Mouse (Mus musculus) kidney, embryonic 16.5 days (tissue): Measurements from ENCODE around the gene Gm10273. TPM values are rescaled to one million over a fixed set of nuclear protein-coding genes. Genes with fewer than 3 reads are reported as not detected.
"Not testable (repeated sequence)": the region's sequence is repeated elsewhere in the genome, so short reads cannot be mapped to it uniquely, and the experiment has no call there.

Source experiments
- ATAC-seq: fragments of 200-750 bp; cut with Nextera tagmentation; 2 replicates; pipeline ENCODE4 v1.8.0; 2017; ENCODE audit warnings: moderate TSS enrichment; ENCODE audit not compliant: low FRiP score, low TSS enrichment
- H3K27ac ChIP-seq: fragments of 300-500 bp; sonication (generic); 2 replicates; pipeline ENCODE4 v1.5.1; 2014; ENCODE audit warnings: low read length
- H3K27me3 ChIP-seq: fragments of 300-500 bp; sonication (generic); 2 replicates; pipeline ENCODE4 v1.6.1; 2014; ENCODE audit warnings: low read length, control low read depth, mixed read lengths; ENCODE audit not compliant: insufficient read depth
- H3K36me3 ChIP-seq: fragments of 300-500 bp; sonication (generic); 2 replicates; pipeline ENCODE4 v1.6.1; 2014; ENCODE audit warnings: low read length, control low read depth, mixed read lengths; ENCODE audit not compliant: insufficient read depth
- H3K4me1 ChIP-seq: fragments of 300-500 bp; sonication (generic); 2 replicates; pipeline ENCODE4 v1.6.1; 2014; ENCODE audit warnings: low read length, control low read depth, mixed read lengths; ENCODE audit not compliant: insufficient read depth
- H3K4me2 ChIP-seq: fragments of 300-500 bp; sonication (generic); replicated peaks from 2 replicates; pipeline ENCODE4 v1.6.1; 2014; ENCODE audit warnings: low read depth, low read length
- H3K4me3 ChIP-seq: fragments of 300-500 bp; sonication (generic); 2 replicates; pipeline ENCODE4 v1.5.1; 2014; ENCODE audit warnings: mild to moderate bottlenecking, low read length
- H3K9ac ChIP-seq: fragments of 300-500 bp; sonication (generic); replicated peaks from 2 replicates; pipeline ENCODE4 v1.6.1; 2014; ENCODE audit warnings: low read length
- H3K9me3 ChIP-seq: fragments of 300-500 bp; sonication (generic); 2 replicates; pipeline ENCODE4 v1.6.1; 2016; ENCODE audit warnings: low read length, control low read depth
- WGBS: fragments of 180-500 bp; shearing (Covaris S2); extraction: QIAGEN DNeasy Blood & Tissue Kit; methylation state at CpG from one replicate; pipeline ENCODE4 v1.1.7; 2014; 5-methylcytosine and 5-hydroxymethylcytosine counted together
- polyA plus RNA-seq: library from polyadenylated mRNA; unstranded; fragments of >200 nt; fragmentation: Nextera tagmentation; extraction: Ambion mirVana; gene quantifications from 2 replicates; pipeline ENCODE4 v1.2.1, GENCODE M21; 2015

Gm10273 gene
- polyA plus RNA-seq, 1 experiment from 2014 or later, result 8.4 TPM

GRCm38 (mm10) chr10:59365804-59366589, 29.4 kb upstream of the Gm10273 start:
- 82% methylated on average over 5 of the region's 5 CpGs for WGBS
- H3K9me3 ChIP-seq, result no peaks in the 10 kb centered on the region
- no peak overlapping the region for H3K4me2 ChIP-seq
- no peak for ATAC-seq
- H3K9ac ChIP-seq, result no peak overlapping the region
- peaks cover 56% of the 10 kb centered on the region for H3K36me3 ChIP-seq
- no peak overlapping the region for H3K4me3 ChIP-seq
- H3K27ac ChIP-seq, result no peak overlapping the region
- no peaks in the 10 kb centered on the region for H3K27me3 ChIP-seq
- no peaks in the 10 kb centered on the region for H3K4me1 ChIP-seq

- Histone ChIP-seq H3K4me3 (no peak overlapping the region), H3K36me3 (peaks cover 54% of the 10 kb centered on the region), H3K9me3 (no peaks in the 10 kb centered on the region), H3K4me1 (no peaks in the 10 kb centered on the region), H3K9ac (no peak overlapping the region), H3K27me3 (no peaks in the 10 kb centered on the region), H3K4me2 (no peak overlapping the region), H3K27ac (no peak overlapping the region)
- ATAC-seq, result no peak
- 95% methylated on average over 4 of the region's 4 CpGs for WGBS
Observed at GRCm38 (mm10) chr10:59366746-59367145, 28.7 kb upstream of the Gm10273 start.

DNA sequence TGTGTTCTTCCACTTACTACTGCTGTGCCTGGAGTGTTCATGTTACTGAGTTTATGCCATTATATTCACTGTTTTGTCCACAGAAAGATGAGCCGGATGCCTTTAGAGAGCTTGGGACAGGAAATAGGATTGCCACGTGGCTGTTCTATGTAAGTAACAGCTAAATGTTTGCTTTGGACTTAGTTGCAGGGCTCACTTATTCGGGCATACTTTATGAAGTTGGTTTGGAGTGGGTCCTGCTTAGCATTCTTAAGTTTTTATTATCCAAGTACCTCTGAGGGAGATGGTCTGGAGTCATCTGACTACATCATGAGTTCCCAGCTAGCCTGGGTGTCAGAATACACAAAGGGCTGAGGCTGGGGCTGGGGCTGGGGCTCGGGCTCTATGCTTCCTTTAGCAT, 28.2 kb upstream of the Gm10273 start:
- H3K27ac ChIP-seq, result no peak overlapping the region
- no peak for ATAC-seq
- WGBS, result 75% methylated on average over 4 of the region's 4 CpGs
- H3K4me3 ChIP-seq, result no peak overlapping the region
- H3K9ac ChIP-seq, result no peak overlapping the region
- no peaks in the 10 kb centered on the region for H3K9me3 ChIP-seq
- peaks cover 49% of the 10 kb centered on the region for H3K36me3 ChIP-seq
- no peaks in the 10 kb centered on the region for H3K4me1 ChIP-seq
- H3K4me2 ChIP-seq, result no peak overlapping the region
- H3K27me3 ChIP-seq, result no peaks in the 10 kb centered on the region

GRCm38 (mm10) chr10:59368729-59369128, 26.7 kb upstream of the Gm10273 start:
- H3K4me1 ChIP-seq, result no peaks in the 10 kb centered on the region
- H3K36me3 ChIP-seq, result peaks cover 50% of the 10 kb centered on the region
- H3K27me3 ChIP-seq, result no peaks in the 10 kb centered on the region
- H3K4me3 ChIP-seq, result no peak overlapping the region
- H3K9ac ChIP-seq, result no peak overlapping the region
- H3K9me3 ChIP-seq, result no peaks in the 10 kb centered on the region
- WGBS, result 87% methylated on average over 8 of the region's 8 CpGs
- no peak for ATAC-seq
- H3K27ac ChIP-seq, result no peak overlapping the region
- H3K4me2 ChIP-seq, result no peak overlapping the region

GRCm38 (mm10) chr10:59369426-59369825, 26.0 kb upstream of the Gm10273 start:
- no peaks in the 10 kb centered on the region for H3K9me3 ChIP-seq
- no peak for ATAC-seq
- H3K4me2 ChIP-seq, result no peak overlapping the region
- H3K27ac ChIP-seq, result no peak overlapping the region
- H3K36me3 ChIP-seq, result peaks cover 54% of the 10 kb centered on the region
- no peak overlapping the region for H3K4me3 ChIP-seq
- H3K9ac ChIP-seq, result no peak overlapping the region
- WGBS, result 91% methylated on average over 9 of the region's 9 CpGs
- no peaks in the 10 kb centered on the region for H3K4me1 ChIP-seq
- no peaks in the 10 kb centered on the region for H3K27me3 ChIP-seq

DNA sequence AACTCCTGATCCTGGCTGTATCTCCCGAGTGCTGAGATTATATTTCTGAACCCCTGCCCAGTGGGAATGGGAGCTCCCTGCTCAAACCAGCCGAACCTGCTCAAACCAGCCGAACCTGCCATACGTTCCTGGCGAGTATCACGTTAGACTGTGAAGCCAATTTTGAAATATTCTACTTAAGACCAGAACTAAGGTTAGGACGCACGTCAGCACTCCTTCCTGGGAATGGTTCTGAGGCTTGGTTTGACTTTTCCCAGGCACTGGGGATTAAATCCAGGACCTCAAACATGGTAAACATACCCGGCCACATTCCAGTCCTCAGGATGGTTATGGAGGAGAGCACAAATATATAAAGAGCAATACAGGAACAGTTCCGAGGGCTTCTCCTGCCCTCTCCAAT, 17.5 kb upstream of the Gm10273 start:
- Histone ChIP-seq H3K27me3 (no peaks in the 10 kb centered on the region), H3K4me3 (no peak overlapping the region), H3K27ac (no peak overlapping the region), H3K4me1 (no peaks in the 10 kb centered on the region), H3K9ac (no peak overlapping the region), H3K9me3 (no peaks in the 10 kb centered on the region; the same call in 1 of the 2 replicates), H3K36me3 (peaks cover 13% of the 10 kb centered on the region), H3K4me2 (no peak overlapping the region)
- 85% methylated on average over 10 of the region's 10 CpGs for WGBS
- no peak for ATAC-seq

DNA sequence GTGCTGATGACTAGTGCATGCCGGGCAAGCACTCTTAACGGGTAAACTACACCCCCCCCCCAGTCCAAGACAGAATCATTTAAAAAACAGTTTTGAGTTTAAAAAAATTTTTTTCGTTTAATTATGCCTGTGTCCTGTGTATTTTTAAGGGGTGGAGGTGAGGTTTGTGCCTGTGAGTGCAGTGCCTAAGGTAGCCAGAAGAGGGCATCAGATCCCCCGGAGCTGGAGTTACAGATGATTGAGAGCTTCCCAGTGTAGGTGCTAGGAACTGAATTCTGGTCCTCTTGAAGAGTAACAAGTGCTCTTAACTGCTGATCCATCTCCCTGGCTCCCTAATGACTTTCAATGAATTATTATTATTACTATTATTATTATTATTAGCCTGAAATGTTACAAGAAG, 16.7 kb upstream of the Gm10273 start:
- Histone ChIP-seq H3K36me3 (peaks cover 7% of the 10 kb centered on the region), H3K27me3 (no peaks in the 10 kb centered on the region), H3K4me3 (no peak overlapping the region), H3K9me3 (no peaks in the 10 kb centered on the region; the same call in 1 of the 2 replicates), H3K27ac (no peak overlapping the region), H3K4me2 (no peak overlapping the region), H3K9ac (no peak overlapping the region), H3K4me1 (no peaks in the 10 kb centered on the region)
- ATAC-seq, result no peak
- 91% methylated on average over 4 of the region's 4 CpGs for WGBS

DNA sequence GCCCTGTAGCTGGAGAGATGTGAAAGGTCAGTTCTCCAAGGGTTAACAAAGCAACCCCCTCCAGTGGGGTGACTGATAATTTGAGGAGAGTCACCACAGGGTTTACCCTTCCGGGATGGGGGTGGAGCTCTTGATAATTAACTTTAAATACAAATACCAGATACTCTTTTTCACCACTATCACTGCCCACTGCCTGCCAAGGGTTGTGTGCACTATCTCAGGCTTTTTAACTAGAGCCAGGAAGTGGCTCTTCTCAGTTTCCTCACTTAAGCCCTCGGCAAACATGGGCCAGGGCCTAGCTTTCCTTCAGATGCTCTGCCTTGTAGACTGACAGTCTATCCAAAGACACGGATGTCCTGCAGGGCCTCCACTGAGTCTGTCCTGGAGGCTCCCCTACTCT, 15.5 kb upstream of the Gm10273 start:
- WGBS, result 49% methylated on average over 3 of the region's 3 CpGs
- no peak for ATAC-seq
- no peaks in the 10 kb centered on the region for H3K27me3 ChIP-seq
- H3K27ac ChIP-seq, result no peak overlapping the region
- H3K9me3 ChIP-seq, result no peaks in the 10 kb centered on the region; the same call in 1 of the 2 replicates
- H3K4me2 ChIP-seq, result no peak overlapping the region
- H3K4me1 ChIP-seq, result no peaks in the 10 kb centered on the region
- no peak overlapping the region for H3K9ac ChIP-seq
- no peak overlapping the region for H3K4me3 ChIP-seq
- H3K36me3 ChIP-seq, result no peaks in the 10 kb centered on the region

DNA sequence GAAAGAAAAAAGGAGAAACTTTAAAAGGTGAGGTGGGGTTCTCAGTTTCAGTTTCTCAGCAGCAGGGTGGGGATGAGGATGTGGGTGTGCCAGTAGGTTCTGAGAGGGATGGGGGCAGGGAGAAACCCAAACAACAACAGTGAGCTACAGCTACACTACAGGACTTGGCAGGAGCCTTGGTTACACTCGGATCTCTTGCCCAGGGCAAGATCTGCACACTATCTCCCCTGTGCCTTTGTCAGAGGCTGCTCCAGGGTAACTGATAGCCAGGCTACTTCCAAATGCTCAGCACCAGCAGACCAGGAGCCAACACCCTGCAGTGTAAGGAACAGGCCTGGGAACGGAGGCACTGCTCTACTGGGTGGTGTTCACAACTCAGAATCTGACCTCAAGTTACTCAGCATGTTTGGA, 15.0 kb upstream of the Gm10273 start:
- Histone ChIP-seq H3K36me3 (no peaks in the 10 kb centered on the region), H3K27me3 (no peaks in the 10 kb centered on the region), H3K4me1 (no peaks in the 10 kb centered on the region), H3K4me2 (no peak overlapping the region), H3K9me3 (no peaks in the 10 kb centered on the region; the same call in 1 of the 2 replicates), H3K27ac (no peak overlapping the region), H3K9ac (no peak overlapping the region), H3K4me3 (no peak overlapping the region)
- 79% methylated on average over 2 of the region's 2 CpGs for WGBS
- no peak for ATAC-seq

DNA sequence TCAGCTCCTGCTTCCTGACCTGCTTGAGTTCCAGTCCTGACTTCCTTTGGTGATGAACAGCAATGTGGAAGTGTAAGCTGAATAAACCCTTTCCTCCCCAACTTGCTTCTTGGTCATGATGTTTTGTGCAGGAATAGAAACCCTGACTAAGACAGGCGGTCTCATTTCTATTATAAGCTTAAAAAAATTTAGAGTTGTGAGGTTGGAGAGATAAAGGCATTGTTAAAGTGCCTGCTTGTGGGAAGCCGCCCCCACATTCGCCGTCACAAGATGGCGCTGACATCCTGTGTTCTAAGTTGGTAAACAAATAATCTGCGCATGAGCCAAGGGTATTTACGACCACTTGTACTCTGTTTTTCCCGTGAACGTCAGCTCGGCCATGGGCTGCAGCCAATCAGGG, 13.9 kb upstream of the Gm10273 start:
- 70% methylated on average over 5 of the region's 10 CpGs for WGBS
- not testable (repeated sequence) for H3K9ac ChIP-seq, H3K27me3 ChIP-seq, H3K9me3 ChIP-seq, H3K36me3 ChIP-seq, H3K4me3 ChIP-seq, H3K4me1 ChIP-seq, H3K27ac ChIP-seq, H3K4me2 ChIP-seq, ATAC-seq
